In genomic region chr11:109496996-109497714, GRCm38 (mm10) we compare ENCODE assay signal across 11 mouse cellular contexts. TPM values are rescaled to one million over a fixed set of nuclear protein-coding genes. Genes with fewer than 3 reads are reported as not detected.
DNase-seq lines count a peak whose midpoint lies in the region; ATAC-seq and TF ChIP-seq lines count a peak whose summit lies in the region.
"Had no signal": no experiment of that assay in that cellular context is flagged by ENCODE, and none has a peak within 500 bp of the region (broad histone marks: within the 10 kb centered on the region; RNA-seq: fewer than 3 reads in every experiment).

No protein-coding gene starts in this region.

- no peak for TF ChIP-seq RAD21 in MEL (IDR thresholded peaks at IDR 0.05; ENCODE audit: low read depth, low read length)

- no peak overlapping the region for H3K9ac ChIP-seq in MEL (ENCODE audit: control insufficient read depth, low read depth, low read length, poor library complexity, severe bottlenecking)
- H3K9ac ChIP-seq in forebrain, postnatal 0 days: no peak overlapping the region

- ATAC-seq in forebrain, postnatal 0 days: peak; percentile 90
- ATAC-seq in megakaryocyte progenitor cell, adult 5-6 weeks (replicated peaks; ENCODE audit: poor library complexity): peak; percentile 21; the same call in 1 of the 2 replicates
- no peak for ATAC-seq in erythroid progenitor cell, adult 5-6 weeks (replicated peaks; ENCODE audit: low FRiP score, poor library complexity, severe bottlenecking)
- ATAC-seq: Patski had no signal

- H3K36me3 ChIP-seq in MEL (ENCODE audit: control insufficient read depth in 1 of 2, insufficient read depth in 2 of 2, low read length in 2 of 2): peaks cover 0 to 27% of the 10 kb centered on the region in 2 experiments; a peak in 2 of 4 replicates
- H3K36me3 ChIP-seq in forebrain, postnatal 0 days (ENCODE audit: insufficient read depth): no peaks in the 10 kb centered on the region

- TF ChIP-seq POLR2A in MEL (IDR thresholded peaks at IDR 0.05; ENCODE audit: control insufficient read depth in 1 of 2, insufficient read depth in 1 of 2, low read depth in 1 of 2, low read length in 2 of 2, poor library complexity in 1 of 2): no peak

- TF ChIP-seq CTCF in MEL (IDR thresholded peaks at IDR 0.05 in 2 of 3, conservative IDR thresholded peaks at IDR 0.05 in 1 of 3; ENCODE audit: control insufficient read depth in 1 of 3, insufficient read depth in 1 of 3, low read depth in 2 of 3, low read length in 3 of 3, poor library complexity in 1 of 3, severe bottlenecking in 1 of 3): no peak
- TF ChIP-seq CTCF in forebrain, postnatal 0 days (IDR thresholded peaks at IDR 0.05; ENCODE audit: low read depth): no peak

- H3K9me3 ChIP-seq in MEL (replicated peaks; ENCODE audit: insufficient read depth, low read length): no peaks in the 10 kb centered on the region
- no peaks in the 10 kb centered on the region for H3K9me3 ChIP-seq in forebrain, postnatal 0 days (ENCODE audit: low read length)

- TF ChIP-seq EP300 in MEL (IDR thresholded peaks at IDR 0.05; ENCODE audit: low read depth in 1 of 2, low read length in 2 of 2): no peak

- no peak overlapping the region for H3K4me3 ChIP-seq in MEL (ENCODE audit: control insufficient read depth in 1 of 2, insufficient read depth in 1 of 2, low read depth in 2 of 2, low read length in 2 of 2)
- no peak overlapping the region for H3K4me3 ChIP-seq in forebrain, postnatal 0 days (ENCODE audit: low read depth, low read length)

- WGBS in forebrain, postnatal 0 days: 22% methylated on average over 6 of the region's 6 CpGs

- peaks cover 17 to 43% of the 10 kb centered on the region in 2 experiments for H3K4me1 ChIP-seq in MEL (ENCODE audit: control insufficient read depth in 1 of 2, insufficient read depth in 2 of 2, low read length in 2 of 2)
- H3K4me1 ChIP-seq in forebrain, postnatal 0 days (ENCODE audit: insufficient read depth): no peaks in the 10 kb centered on the region; the same call in 1 of the 2 replicates

- no peaks in the 10 kb centered on the region for H3K27me3 ChIP-seq in MEL (ENCODE audit: control insufficient read depth in 1 of 2, insufficient read depth in 2 of 2, low read length in 2 of 2)
- H3K27me3 ChIP-seq in forebrain, postnatal 0 days (ENCODE audit: insufficient read depth, low read length): no peaks in the 10 kb centered on the region
- H3K27me3 ChIP-seq: Patski had no signal

- no peak overlapping the region for H3K4me2 ChIP-seq in forebrain, postnatal 0 days (ENCODE audit: low read depth)

- no peak overlapping the region for H3K27ac ChIP-seq in MEL (ENCODE audit: control insufficient read depth, low read depth, low read length)
- 0 out of 2 replicates have a peak overlapping the region, but pooled peaks have one; percentile 4 for H3K27ac ChIP-seq in forebrain, postnatal 0 days (ENCODE audit: low read depth, low read length)

- H3K79me2 ChIP-seq in MEL (ENCODE audit: control insufficient read depth, insufficient read depth, low read length, poor library complexity): no peaks in the 10 kb centered on the region

- DNase-seq in CD4-positive, CD25-positive, alpha-beta regulatory T cell, adult 2 months (ENCODE audit: low read depth, low spot score): peak; percentile 51
- peak; percentile 52 for DNase-seq in MEL (ENCODE audit: low read depth, low spot score)
- DNase-seq in forebrain, postnatal 0 days: peak; percentile 47
- no peak for DNase-seq in urinary bladder, postnatal 4 days (ENCODE audit: low spot score in 2 of 2)
- DNase-seq in adrenal gland, postnatal 10 days: no peak
- DNase-seq: kidney, adult 2 months; layer of hippocampus, adult 9-11 months; right cerebral cortex, postnatal 4 days had no signal

TF ChIP-seq in MEL, 35 proteins besides CTCF, POLR2A, EP300 and RAD21:
- no peak for TF ChIP-seq ELF1 (IDR thresholded peaks at IDR 0.05; ENCODE audit: low read depth, low read length)
- TF ChIP-seq NELFE (IDR thresholded peaks at IDR 0.05; ENCODE audit: low read depth, low read length): no peak
- no peak for TF ChIP-seq GABPA (IDR thresholded peaks at IDR 0.05; ENCODE audit: low read depth, low read length)
- no peak for TF ChIP-seq MYC (IDR thresholded peaks at IDR 0.05; ENCODE audit: low read depth, low read length)
- TF ChIP-seq SIN3A (IDR thresholded peaks at IDR 0.05; ENCODE audit: low read length): 0 out of 2 replicates have a peak, but pooled peaks have one; percentile 23
- no peak for TF ChIP-seq TAL1 (IDR thresholded peaks at IDR 0.05; ENCODE audit: low read length)
- TF ChIP-seq ETS1 (IDR thresholded peaks at IDR 0.05; ENCODE audit: low read depth, low read length): peak; percentile 66
- no peak for TF ChIP-seq USF1 (IDR thresholded peaks at IDR 0.05; ENCODE audit: low read depth, low read length)
- TF ChIP-seq POLR2AphosphoS2 (IDR thresholded peaks at IDR 0.05; ENCODE audit: low read length): no peak
- TF ChIP-seq ZKSCAN1 (IDR thresholded peaks at IDR 0.05; ENCODE audit: low read depth, low read length): no peak
- TF ChIP-seq SMC3 (IDR thresholded peaks at IDR 0.05; ENCODE audit: low read depth, low read length): no peak
- no peak for TF ChIP-seq POLR2AphosphoS5 (IDR thresholded peaks at IDR 0.05; ENCODE audit: borderline replicate concordance, low read depth, low read length)

RNA-seq across cellular contexts. Expression of gene Slc16a6, which starts 23.8 kb away (rescaled TPM):
- 29.6 and 34.0 TPM in 2 replicates for total RNA-seq in MEL (2012; rRNA removed)
- 10 to 100 TPM in 1 of 2 experiments, not detected in 1; 41.6 TPM for polyA plus RNA-seq in MEL (2012; ENCODE audit: insufficient read depth in 1 of 2, insufficient read length in 2 of 2, low read depth in 1 of 2, low replicate concordance in 2 of 2, missing spikeins in 1 of 2)
- 6.8 and 9.8 TPM in 2 replicates for total RNA-seq in forebrain, postnatal 0 days (2014; rRNA removed)
- 5.4 and 6.9 TPM in 2 replicates for polyA plus RNA-seq in forebrain, postnatal 0 days (2015; fragmentation: Nextera tagmentation; extraction: Ambion mirVana)
- 40.0 and 41.6 TPM in 2 replicates for total RNA-seq in megakaryocyte progenitor cell, adult 5-6 weeks (2015)
- 12.6 and 21.3 TPM in 2 replicates for total RNA-seq in megakaryocyte progenitor cell, adult 5-6 weeks (2017)
- total RNA-seq in adrenal gland, postnatal 10 days (2021): 1 to 10 TPM; 2.7 to 3.9 TPM
- total RNA-seq in erythroid progenitor cell, adult 5-6 weeks (2015; ENCODE audit: low replicate concordance): 94.7 and 107 TPM in 2 replicates
- 35.6 and 52.4 TPM in 2 replicates for total RNA-seq in erythroid progenitor cell, adult 5-6 weeks (2017; ENCODE audit: low replicate concordance)

RNA-seq across cellular contexts. Expression of gene Arsg, which starts 24.0 kb away (rescaled TPM):
- total RNA-seq in MEL (2012; rRNA removed): 3.7 and 3.9 TPM in 2 replicates
- 1 to 10 TPM in 1 of 2 experiments, not detected in 1; 5.2 TPM for polyA plus RNA-seq in MEL (2012; ENCODE audit: insufficient read depth in 1 of 2, insufficient read length in 2 of 2, low read depth in 1 of 2, low replicate concordance in 2 of 2, missing spikeins in 1 of 2)
- 5.3 and 6.5 TPM in 2 replicates for total RNA-seq in forebrain, postnatal 0 days (2014; rRNA removed)
- 6.9 and 7.8 TPM in 2 replicates for polyA plus RNA-seq in forebrain, postnatal 0 days (2015; fragmentation: Nextera tagmentation; extraction: Ambion mirVana)
- 2.0 and 2.9 TPM in 2 replicates for total RNA-seq in megakaryocyte progenitor cell, adult 5-6 weeks (2015)
- total RNA-seq in megakaryocyte progenitor cell, adult 5-6 weeks (2017): 1.5 and 1.9 TPM in 2 replicates
- 10 to 100 TPM; 10.6 to 14.2 TPM for total RNA-seq in adrenal gland, postnatal 10 days (2021)
- 2.9 and 5.4 TPM in 2 replicates for total RNA-seq in erythroid progenitor cell, adult 5-6 weeks (2015; ENCODE audit: low replicate concordance)
- 0.91 and 3.3 TPM in 2 replicates for total RNA-seq in erythroid progenitor cell, adult 5-6 weeks (2017; ENCODE audit: low replicate concordance)

Comparison
In these comparisons a context has a peak if more than half of its experiments do, and no peak if none do; other contexts are left out.
1. DNase-seq: peak in CD4-positive, CD25-positive, alpha-beta regulatory T cell, adult 2 months (single experiment), MEL (single experiment) and forebrain, postnatal 0 days (single experiment); none in urinary bladder, postnatal 4 days (0 of 2) and adrenal gland, postnatal 10 days (single experiment).